Mouse (Mus musculus) kidney, postnatal 36 days (tissue): Measurements from ENCODE around the gene Gjd2.

Experiments
- DNase-seq, 2 experiments: peaks; one replicate each; pipeline ENCODE4 v3.0.0; 2021 to 2022; ENCODE audit warnings: mixed read lengths in 2 of 2

Gene Gjd2

GRCm38 (mm10) chr2:114013295-114013771 is at the start of gene Gjd2:
TSS of gene Gjd2 (minus strand) at chr2:114013619.
- peak in 1 of 2 experiments; percentile 20 for DNase-seq

DNA sequence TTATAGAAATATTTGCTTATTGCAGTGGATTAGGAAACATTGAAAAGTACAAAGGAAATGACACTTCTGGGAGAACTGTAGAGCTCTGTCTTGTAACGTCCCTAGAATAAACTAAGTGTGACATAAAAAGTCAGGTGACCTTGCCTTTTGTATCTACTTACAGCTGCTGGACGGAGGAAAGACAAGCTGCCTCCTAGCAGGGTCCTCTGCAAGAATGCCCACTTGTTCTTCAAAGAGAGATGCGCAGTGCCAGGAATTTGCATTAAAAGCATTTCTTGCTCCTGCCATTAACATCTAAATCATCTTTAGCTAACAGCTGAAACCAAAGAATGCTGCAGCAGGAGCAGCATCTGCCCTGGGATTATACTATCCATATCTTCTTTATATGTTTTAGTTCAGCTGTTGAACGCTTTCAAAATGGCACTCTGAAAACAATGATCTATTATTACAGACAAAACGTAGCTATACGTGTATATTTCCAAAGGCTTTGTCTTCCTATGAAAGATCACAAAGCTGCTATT is 46.7 kb upstream of the Gjd2 start:
- DNase-seq: no peak

GRCm38 (mm10) chr2:114059608-114060007 is 46.2 kb upstream of the Gjd2 start:
- DNase-seq: no peak

GRCm38 (mm10) chr2:114058226-114058796 is 44.9 kb upstream of the Gjd2 start:
- no peak for DNase-seq

- peak; percentile 44 to 63 for DNase-seq
These were observed 44.0 kb upstream of the Gjd2 start for GRCm38 (mm10) chr2:114057303-114057853.

- no peak for DNase-seq
These were observed 40.7 kb upstream of the Gjd2 start for GRCm38 (mm10) chr2:114054129-114054528.

- no peak for DNase-seq
These were observed 39.5 kb upstream of the Gjd2 start, which contains the start of gene Actc1 for GRCm38 (mm10) chr2:114052696-114053598. TSS of gene Actc1 (minus strand) at chr2:114053548.

- no peak for DNase-seq
These were observed 38.4 kb upstream of the Gjd2 start for GRCm38 (mm10) chr2:114051871-114052241.

DNA sequence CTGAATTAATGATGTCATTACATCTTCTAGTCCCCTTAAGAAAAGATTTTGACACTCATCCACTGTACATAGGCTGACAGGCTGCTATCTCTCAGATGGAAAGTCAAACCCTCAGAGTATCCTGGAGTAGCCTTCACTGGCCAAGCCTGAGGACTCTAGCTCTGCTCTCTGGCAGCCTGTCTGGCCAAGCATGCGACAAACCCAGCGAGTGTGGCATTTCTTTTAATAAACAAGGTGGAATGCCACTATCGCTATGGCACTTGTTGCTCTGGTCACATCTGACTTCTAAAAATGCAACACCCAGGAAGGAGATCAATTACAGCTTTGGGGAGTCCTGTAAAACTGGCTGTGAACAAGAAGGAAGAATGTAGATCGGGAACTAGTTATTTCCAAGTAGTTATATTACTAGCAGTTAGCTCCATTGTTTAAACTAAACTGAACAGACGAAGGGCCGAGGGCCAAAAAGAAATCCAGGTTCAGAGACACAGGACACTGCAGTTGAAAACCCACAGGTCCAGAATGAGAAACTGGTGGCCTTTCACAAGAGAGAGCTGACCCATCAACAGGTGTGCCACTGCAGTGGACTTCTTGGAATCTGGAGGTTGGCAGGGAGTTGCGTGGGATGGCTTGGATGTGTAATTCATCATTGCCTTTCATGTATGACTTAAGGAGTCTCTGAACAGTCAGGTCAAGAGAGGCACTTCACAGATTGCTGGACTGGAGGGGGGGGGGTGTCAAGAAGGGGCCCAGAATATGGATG is 37.9 kb upstream of the Gjd2 start:
- DNase-seq: no peak

DNA sequence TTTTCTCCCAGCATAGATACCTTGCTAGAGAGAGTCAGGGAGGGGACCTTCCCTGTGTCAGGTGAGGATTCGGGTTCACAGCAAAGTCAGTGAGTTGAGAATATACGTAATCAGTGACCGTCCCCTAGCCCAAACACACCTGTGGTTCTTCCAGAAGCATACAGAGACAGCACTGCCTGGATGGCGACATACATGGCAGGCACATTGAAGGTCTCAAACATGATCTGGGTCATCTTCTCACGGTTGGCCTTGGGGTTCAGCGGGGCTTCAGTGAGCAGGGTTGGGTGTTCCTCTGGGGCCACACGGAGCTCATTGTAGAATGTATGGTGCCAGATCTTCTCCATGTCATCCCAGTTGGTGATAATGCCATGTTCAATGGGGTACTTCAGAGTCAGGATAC is 36.7 kb upstream of the Gjd2 start:
- no peak for DNase-seq

- no peak for DNase-seq
These were observed 36.0 kb upstream of the Gjd2 start for GRCm38 (mm10) chr2:114049372-114049771.

DNA sequence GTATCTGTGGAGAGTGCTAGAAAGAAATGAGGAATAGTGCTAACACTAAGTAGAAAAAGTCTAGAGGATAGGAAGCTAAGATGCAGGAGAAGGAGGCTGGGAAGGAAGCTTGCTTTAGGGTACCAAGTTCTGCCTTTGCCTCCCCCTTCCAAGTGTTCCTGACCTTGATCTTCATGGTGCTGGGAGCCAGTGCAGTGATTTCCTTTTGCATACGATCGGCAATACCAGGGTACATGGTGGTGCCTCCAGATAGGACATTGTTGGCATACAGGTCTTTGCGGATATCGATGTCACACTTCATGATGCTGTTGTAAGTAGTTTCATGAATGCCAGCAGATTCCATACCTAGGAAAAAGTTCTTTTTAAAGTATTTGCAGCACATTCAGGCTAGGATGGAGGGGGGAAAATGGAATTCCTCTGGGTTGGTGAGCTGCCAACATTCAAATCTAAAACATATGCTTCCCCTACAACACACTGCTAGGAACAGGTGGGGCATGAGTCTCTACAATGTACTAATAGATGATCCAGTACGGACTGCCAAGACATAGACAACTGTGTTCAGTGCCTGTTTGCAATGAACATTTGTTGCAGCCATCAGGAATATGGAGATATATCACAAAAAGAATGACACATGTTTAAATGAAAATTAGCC is 34.7 kb upstream of the Gjd2 start:
- DNase-seq: no peak

DNA sequence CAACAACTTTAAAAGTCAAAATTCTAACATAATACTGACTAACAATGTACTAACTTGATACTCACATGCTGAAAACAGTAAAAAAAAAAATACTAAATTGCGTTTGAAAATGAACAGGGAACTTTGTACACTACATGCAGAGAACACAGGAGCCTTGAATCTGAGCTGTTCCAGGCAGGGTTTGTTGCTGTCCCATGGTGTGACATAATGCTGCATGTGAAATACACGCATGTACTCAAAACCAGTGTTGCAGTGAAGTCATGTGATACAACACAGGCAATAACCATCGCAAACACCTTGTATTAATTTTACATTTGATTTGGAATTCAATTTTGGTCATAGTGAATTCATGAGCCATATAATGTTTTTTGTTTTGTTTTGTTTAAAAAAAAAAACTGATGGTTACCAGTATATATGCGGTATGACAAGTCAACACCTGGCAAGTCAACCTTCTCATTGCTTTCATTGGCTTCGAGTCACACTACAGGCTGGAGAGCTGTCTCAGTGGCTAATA is 32.8 kb upstream of the Gjd2 start:
- no peak for DNase-seq

DNA sequence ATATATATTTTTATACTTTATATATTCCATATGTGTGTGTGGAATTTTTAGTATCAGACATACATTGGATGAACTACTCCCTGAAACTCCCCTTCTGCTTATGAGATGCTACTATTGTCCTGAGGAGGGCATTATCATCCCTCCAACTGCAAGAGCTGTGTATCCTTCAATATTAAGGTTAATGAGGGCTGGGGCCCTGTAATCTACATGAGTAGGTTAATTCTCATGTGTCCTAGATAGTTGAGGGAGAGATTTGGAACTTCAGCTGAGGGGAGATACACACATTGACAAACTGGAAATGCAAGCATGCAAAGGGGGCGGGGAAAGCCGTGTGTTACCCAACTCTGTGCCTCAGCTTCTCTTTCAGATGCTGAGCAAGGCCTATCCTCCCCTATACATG is 24.5 kb upstream of the Gjd2 start:
- no peak for DNase-seq

DNA sequence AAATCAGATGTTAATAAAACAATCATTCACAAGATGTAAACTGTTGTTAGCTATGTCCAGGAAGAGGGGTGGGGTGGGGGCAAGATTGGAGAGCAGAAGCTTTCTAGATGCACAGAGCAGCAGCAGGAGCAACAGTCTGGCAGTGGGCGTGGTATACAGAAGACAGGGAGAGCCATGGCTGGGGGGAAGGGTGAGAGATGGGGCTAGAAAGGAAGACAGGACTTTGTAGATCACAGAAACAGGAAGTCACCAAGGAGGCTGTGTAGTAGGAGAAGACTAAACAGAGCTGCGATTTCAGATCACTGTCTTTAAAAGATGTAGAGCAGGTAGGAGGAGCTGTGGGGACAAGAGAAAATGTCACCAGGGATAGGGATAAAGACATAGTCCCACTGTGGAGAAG is 18.8 kb upstream of the Gjd2 start:
- no peak for DNase-seq

GRCm38 (mm10) chr2:114023383-114023782 is 10.0 kb upstream of the Gjd2 start:
- DNase-seq: no peak

GRCm38 (mm10) chr2:114020210-114020563 is 6.8 kb upstream of the Gjd2 start:
- DNase-seq: no peak

- no peak for DNase-seq
These were observed 6.2 kb upstream of the Gjd2 start for GRCm38 (mm10) chr2:114019474-114020209.

DNA sequence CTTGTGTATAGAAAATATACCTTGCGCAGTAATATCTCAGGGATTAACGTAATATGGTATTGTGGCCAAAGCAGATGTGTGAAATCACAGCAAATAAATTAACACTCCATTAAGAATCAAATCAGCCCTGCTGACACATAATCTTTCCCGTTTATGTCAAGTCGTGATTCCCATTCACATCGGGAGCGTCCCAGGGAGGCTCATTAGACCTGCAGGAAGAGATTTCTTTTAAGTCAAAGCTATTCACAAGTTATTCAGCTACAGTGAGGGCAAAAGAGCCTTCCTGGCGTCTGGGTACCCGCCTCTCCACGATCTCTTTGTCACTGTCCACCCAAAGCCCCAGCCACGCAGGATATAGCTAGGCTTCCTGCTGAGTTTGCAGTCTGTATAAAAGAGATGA is 4.7 kb upstream of the Gjd2 start:
- DNase-seq: no peak

DNA sequence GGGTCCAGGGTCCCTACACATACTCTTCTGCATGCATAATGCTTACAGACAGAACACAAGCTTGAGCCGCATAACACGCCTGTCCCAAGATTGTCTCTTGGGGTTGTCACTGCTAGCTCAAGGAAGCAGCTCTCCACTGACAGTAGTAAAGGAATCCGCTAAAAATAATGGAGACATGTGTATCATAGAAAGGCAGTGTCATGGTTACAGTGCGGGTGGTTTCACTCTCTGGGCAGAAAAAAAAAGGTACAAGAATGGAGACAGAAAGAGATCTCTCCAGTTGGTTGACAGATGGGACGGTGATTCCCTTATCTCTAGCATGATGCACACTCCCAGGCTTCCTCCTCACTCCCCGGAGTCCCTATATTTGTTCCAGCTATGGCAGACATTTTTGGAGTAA is 1.4 kb upstream of the Gjd2 start:
- no peak for DNase-seq

GRCm38 (mm10) chr2:114013846-114014245 is 427 bp upstream of the Gjd2 start:
- DNase-seq: no peak
